ENCODE assay signal across 9 mouse cellular contexts in the genomic region with DNA sequence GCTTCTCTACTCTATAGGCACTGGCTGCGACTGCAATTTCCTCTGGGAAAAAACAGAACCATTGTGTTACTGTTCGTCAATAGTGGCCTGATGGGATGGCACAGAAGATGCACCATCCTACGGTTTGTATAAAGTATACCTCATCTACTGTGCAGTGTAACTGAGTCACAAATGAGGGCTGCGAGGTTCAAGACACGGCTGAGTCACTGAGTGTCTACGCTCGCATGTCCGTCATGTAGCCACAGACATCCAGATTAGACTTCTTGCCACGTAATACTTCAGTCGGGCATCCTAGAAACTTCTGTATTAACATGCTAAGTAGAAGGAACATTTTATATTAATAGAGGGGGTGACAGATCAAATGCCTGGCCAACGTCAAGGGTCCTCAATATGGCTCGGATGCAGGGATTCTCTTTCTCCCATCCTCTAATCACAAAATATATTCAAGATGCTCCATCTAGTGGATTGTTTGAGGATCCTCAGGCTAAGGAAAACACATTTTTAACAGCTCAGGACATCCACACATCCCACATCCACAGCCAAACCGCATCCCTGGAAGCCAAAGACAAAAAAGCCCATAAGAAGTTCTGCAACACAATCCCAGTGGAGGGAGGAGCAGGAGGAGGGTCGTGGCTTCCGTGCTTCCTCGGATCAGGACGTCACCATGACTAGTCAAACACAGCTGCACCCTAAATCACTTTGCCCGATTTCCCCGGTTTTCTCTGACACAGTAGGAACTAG. TPM values are rescaled to one million over a fixed set of nuclear protein-coding genes. Genes with fewer than 3 reads are reported as not detected.
A peak's percentile ranks its signal among the peaks of the same experiment; 100 is the strongest.
DNase-seq lines count a peak whose midpoint lies in the region; ATAC-seq lines count a peak whose summit lies in the region.
"Had no signal": no experiment of that assay in that cellular context is flagged by ENCODE, and none has a peak within 500 bp of the region (broad histone marks: within the 10 kb centered on the region; RNA-seq: fewer than 3 reads in every experiment).

No protein-coding gene starts in this region.

- H3K27me3 ChIP-seq in forebrain, embryonic 11.5 days (ENCODE audit: control insufficient read depth, insufficient read depth, low read length), result no peaks in the 10 kb centered on the region
- no peaks in the 10 kb centered on the region for H3K27me3 ChIP-seq in forebrain, embryonic 12.5 days
- H3K27me3 ChIP-seq in lung, embryonic 15.5 days, result no peaks in the 10 kb centered on the region
- no peaks in the 10 kb centered on the region for H3K27me3 ChIP-seq in intestine, embryonic 15.5 days (replicated peaks)
- H3K27me3 ChIP-seq in stomach, embryonic 16.5 days (ENCODE audit: control insufficient read depth, insufficient read depth, low read length), result no peaks in the 10 kb centered on the region

- H3K4me2 ChIP-seq in forebrain, embryonic 11.5 days (ENCODE audit: low read depth, low read length, severe bottlenecking), result no peak overlapping the region
- no peak overlapping the region for H3K4me2 ChIP-seq in forebrain, embryonic 12.5 days
- H3K4me2 ChIP-seq in lung, embryonic 15.5 days, result peak overlapping the region; percentile 3; the same call in 1 of the 2 replicates
- H3K4me2 ChIP-seq in intestine, embryonic 15.5 days (replicated peaks), result no peak overlapping the region
- no peak overlapping the region for H3K4me2 ChIP-seq in stomach, embryonic 16.5 days (ENCODE audit: low read depth, low read length)

- no peaks in the 10 kb centered on the region for H3K36me3 ChIP-seq in forebrain, embryonic 11.5 days (ENCODE audit: control insufficient read depth, insufficient read depth, low read length)
- no peaks in the 10 kb centered on the region for H3K36me3 ChIP-seq in forebrain, embryonic 12.5 days (replicated peaks)
- no peaks in the 10 kb centered on the region for H3K36me3 ChIP-seq in lung, embryonic 15.5 days
- H3K36me3 ChIP-seq in intestine, embryonic 15.5 days, result no peaks in the 10 kb centered on the region
- H3K36me3 ChIP-seq in stomach, embryonic 16.5 days (ENCODE audit: control insufficient read depth, insufficient read depth, low read length), result no peaks in the 10 kb centered on the region

- ATAC-seq in forebrain, embryonic 11.5 days (replicated peaks; ENCODE audit: low FRiP score), result 0 out of 2 replicates have a peak, but pooled peaks have one; percentile 42
- no peak for ATAC-seq in forebrain, embryonic 12.5 days (ENCODE audit: low FRiP score)
- peak; percentile 38; the same call in 1 of the 2 replicates for ATAC-seq in lung, embryonic 15.5 days (ENCODE audit: borderline replicate concordance, extremely low read depth, low FRiP score, low TSS enrichment)
- peak; percentile 52; the same call in 1 of the 2 replicates for ATAC-seq in intestine, embryonic 15.5 days
- peak; percentile 35; the same call in 1 of the 2 replicates for ATAC-seq in stomach, embryonic 16.5 days (ENCODE audit: insufficient read depth, low FRiP score)

- H3K9me3 ChIP-seq in forebrain, embryonic 11.5 days (ENCODE audit: control insufficient read depth, low read length), result no peaks in the 10 kb centered on the region
- H3K9me3 ChIP-seq in forebrain, embryonic 12.5 days, result no peaks in the 10 kb centered on the region
- H3K9me3 ChIP-seq in lung, embryonic 15.5 days, result no peaks in the 10 kb centered on the region
- no peaks in the 10 kb centered on the region for H3K9me3 ChIP-seq in intestine, embryonic 15.5 days
- H3K9me3 ChIP-seq in stomach, embryonic 16.5 days (replicated peaks; ENCODE audit: control insufficient read depth, low read length), result no peaks in the 10 kb centered on the region
- H3K9me3 ChIP-seq: megakaryocyte, embryonic 14.5 days had no signal

- H3K4me3 ChIP-seq in forebrain, embryonic 11.5 days (ENCODE audit: low read depth, low read length), result no peak overlapping the region
- H3K4me3 ChIP-seq in forebrain, embryonic 12.5 days (replicated peaks), result no peak overlapping the region
- H3K4me3 ChIP-seq in lung, embryonic 15.5 days, result no peak overlapping the region
- H3K4me3 ChIP-seq in intestine, embryonic 15.5 days (replicated peaks), result no peak overlapping the region
- no peak overlapping the region for H3K4me3 ChIP-seq in stomach, embryonic 16.5 days (replicated peaks; ENCODE audit: low read length)
- H3K4me3 ChIP-seq: megakaryocyte, embryonic 14.5 days had no signal

- DNase-seq in forebrain, embryonic 11.5 days (ENCODE audit: low spot score), result no peak
- no peak for DNase-seq in lung, postnatal 36 days
- DNase-seq in urinary bladder, postnatal 36 days (ENCODE audit: low spot score in 2 of 2), result no peak
- DNase-seq in cerebellum, adult 18-20 months, result no peak

- H3K4me1 ChIP-seq in forebrain, embryonic 11.5 days (replicated peaks; ENCODE audit: control insufficient read depth, insufficient read depth, low read length), result no peaks in the 10 kb centered on the region
- H3K4me1 ChIP-seq in forebrain, embryonic 12.5 days, result no peaks in the 10 kb centered on the region
- peaks cover 26% of the 10 kb centered on the region for H3K4me1 ChIP-seq in lung, embryonic 15.5 days
- H3K4me1 ChIP-seq in intestine, embryonic 15.5 days (replicated peaks), result peaks cover 15% of the 10 kb centered on the region
- H3K4me1 ChIP-seq in stomach, embryonic 16.5 days (ENCODE audit: control insufficient read depth, insufficient read depth, low read length), result peaks cover 24% of the 10 kb centered on the region
- H3K4me1 ChIP-seq: megakaryocyte, embryonic 14.5 days had no signal

- H3K27ac ChIP-seq in forebrain, embryonic 11.5 days (ENCODE audit: low read depth, low read length), result no peak overlapping the region
- H3K27ac ChIP-seq in forebrain, embryonic 12.5 days, result no peak overlapping the region
- H3K27ac ChIP-seq in lung, embryonic 15.5 days, result 0 out of 2 replicates have a peak overlapping the region, but pooled peaks have one; percentile 77
- peak overlapping the region; percentile 44; the same call in 1 of the 2 replicates for H3K27ac ChIP-seq in intestine, embryonic 15.5 days
- peak overlapping the region; percentile 34; the same call in 1 of the 2 replicates for H3K27ac ChIP-seq in stomach, embryonic 16.5 days (ENCODE audit: low read length)

- H3K9ac ChIP-seq in forebrain, embryonic 11.5 days (ENCODE audit: low read length), result no peak overlapping the region
- H3K9ac ChIP-seq in forebrain, embryonic 12.5 days, result no peak overlapping the region
- no peak overlapping the region for H3K9ac ChIP-seq in lung, embryonic 15.5 days
- no peak overlapping the region for H3K9ac ChIP-seq in intestine, embryonic 15.5 days
- H3K9ac ChIP-seq in stomach, embryonic 16.5 days (ENCODE audit: low read length), result no peak overlapping the region

- 74% methylated on average over 19 of the region's 19 CpGs for WGBS in forebrain, embryonic 11.5 days
- 72% methylated on average over 19 of the region's 19 CpGs for WGBS in forebrain, embryonic 12.5 days
- WGBS in lung, embryonic 15.5 days, result 49% methylated on average over 19 of the region's 19 CpGs
- WGBS in intestine, embryonic 15.5 days, result 49% methylated on average over 19 of the region's 19 CpGs
- 53% methylated on average over 19 of the region's 19 CpGs for WGBS in stomach, embryonic 16.5 days

RNA-seq across cellular contexts. Expression of a gene that starts 44.8 kb away (rescaled TPM):
- 4.2 and 4.7 TPM in 2 replicates for polyA plus RNA-seq in forebrain, embryonic 11.5 days (2014; fragmentation: Nextera tagmentation; extraction: Ambion mirVana)
- polyA plus RNA-seq in forebrain, embryonic 12.5 days (2016; fragmentation: Nextera tagmentation; extraction: Ambion mirVana), result 4.4 and 4.8 TPM in 2 replicates
- polyA plus RNA-seq in lung, embryonic 15.5 days (2015; fragmentation: Nextera tagmentation; extraction: Ambion mirVana), result 10.5 and 11.0 TPM in 2 replicates
- polyA plus RNA-seq in intestine, embryonic 15.5 days (2015; fragmentation: Nextera tagmentation; extraction: Ambion mirVana), result 17.0 and 17.2 TPM in 2 replicates
- polyA plus RNA-seq in stomach, embryonic 16.5 days (2015; fragmentation: Nextera tagmentation; extraction: Ambion mirVana), result 15.7 and 18.4 TPM in 2 replicates

Comparison
In these comparisons a context has a peak if more than half of its experiments do, and no peak if none do; other contexts are left out.
1. H3K27ac ChIP-seq: peak in lung, embryonic 15.5 days (single experiment), intestine, embryonic 15.5 days (single experiment) and stomach, embryonic 16.5 days (single experiment); none in forebrain, embryonic 11.5 days (single experiment) and forebrain, embryonic 12.5 days (single experiment).